Mouse (Mus musculus) gastrocnemius, adult 2 months (tissue): ENCODE results near the gene Dync1h1. TPM values are rescaled to one million over a fixed set of nuclear protein-coding genes. Genes with fewer than 3 reads are reported as not detected.

ENCODE experiments used
- DNase-seq: peaks from one replicate; pipeline ENCODE4 v3.0.0; 2022
- H3K27ac ChIP-seq: fragments of 200-600 bp; 2 replicates; pipeline ENCODE4 v1.8.1; 2022; ENCODE audit warnings: mild to moderate bottlenecking
- H3K4me3 ChIP-seq: fragments of 200-600 bp; 2 replicates; pipeline ENCODE4 v1.8.1; 2022; ENCODE audit warnings: mild to moderate bottlenecking, moderate library complexity
- CTCF ChIP-seq: fragments of 200-600 bp; IDR thresholded peaks from 2 replicates; pipeline ENCODE4 v1.8.1; 2022; ENCODE audit warnings: antibody characterized with exemption, mild to moderate bottlenecking, moderate library complexity
- intact Hi-C: fragments of 180-260 bp; cut with DNase I; formaldehyde crosslinking; loops from one replicate; pipeline ENCODE4 v1.15.1; 2025
- total RNA-seq, 2 experiments: library from RNA; stranded (reverse); gene quantifications; 2 replicates each; pipeline ENCODE4 v1.2.3; 2021

The Dync1h1 gene
- total RNA-seq, 2 experiments from 2014 or later, result 68.6 to 72.5 TPM

DNA sequence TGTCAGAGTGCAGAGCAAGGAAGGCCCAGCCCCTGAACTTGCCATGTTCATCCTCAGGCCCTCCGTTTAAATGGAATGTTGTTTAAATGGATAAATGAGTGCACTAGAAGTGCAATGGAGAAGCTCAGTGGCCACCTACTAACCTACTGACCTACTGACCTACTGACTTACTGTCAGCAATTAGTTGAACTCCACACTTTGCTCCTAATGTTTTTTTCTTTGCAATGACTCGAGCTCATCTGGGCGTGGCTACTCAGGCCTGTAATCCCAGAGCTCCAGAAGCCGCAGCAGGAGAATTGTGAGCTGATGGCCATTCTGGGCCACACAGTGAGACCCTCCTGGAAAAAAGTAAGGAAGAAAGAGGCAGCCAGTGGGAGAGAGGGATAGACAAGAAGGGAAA, 25.3 kb upstream of the Dync1h1 start:
- DNase-seq, result no peak
- no peak for TF ChIP-seq CTCF
- H3K4me3 ChIP-seq, result no peak overlapping the region
- H3K27ac ChIP-seq, result no peak overlapping the region
- intact Hi-C loops, result loop anchor here (5.0 kb wide), 1 partner anchor 99 kb away; no protein-coding TSS in a partner anchor

DNA sequence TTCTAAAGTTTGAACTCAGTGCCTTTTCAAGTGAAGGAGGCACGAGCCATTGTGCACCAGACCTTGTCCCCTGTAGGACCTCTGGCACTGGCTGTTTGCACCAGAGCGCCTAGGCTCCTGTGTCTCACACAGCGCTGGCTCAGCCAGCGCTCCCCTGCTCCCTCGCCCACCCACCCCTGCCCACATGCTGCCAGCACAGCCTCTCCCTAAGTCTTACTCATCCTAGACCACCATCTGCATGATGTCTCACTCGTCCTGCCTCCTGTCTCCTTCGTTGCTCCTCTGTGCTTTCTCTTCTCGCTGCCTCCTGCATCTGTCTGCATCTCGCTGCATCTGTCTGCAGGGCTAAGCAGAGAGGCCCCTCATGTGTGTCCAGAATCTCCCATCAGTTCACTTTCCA, 22.9 kb upstream of the Dync1h1 start:
- intact Hi-C loops, result loop anchor here (5.0 kb wide), 1 partner anchor 101 kb away; no protein-coding TSS in a partner anchor

DNA sequence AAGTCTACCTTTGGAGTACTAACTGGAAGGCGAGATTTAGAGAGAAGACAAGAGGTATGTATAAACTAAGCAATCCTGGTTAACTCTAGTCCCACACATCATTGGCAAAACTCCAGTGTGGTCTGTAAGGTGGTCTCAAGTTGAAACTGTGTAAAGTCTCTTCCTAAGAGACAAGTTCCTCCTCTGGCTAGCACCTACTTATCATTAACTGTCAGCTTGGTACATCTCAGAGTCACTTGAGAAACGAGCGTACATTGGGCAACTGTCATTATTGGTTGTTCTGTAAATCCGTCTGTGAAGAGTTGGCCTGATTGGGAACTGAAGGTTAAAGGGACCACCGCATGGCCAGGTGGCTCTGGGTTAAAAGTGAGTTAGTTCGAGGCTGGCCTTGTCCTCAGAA, 12.6 kb upstream of the Dync1h1 start:
- intact Hi-C loops, result no loop called here
- Histone ChIP-seq H3K4me3 (no peak overlapping the region), H3K27ac (no peak overlapping the region)
- no peak for TF ChIP-seq CTCF
- no peak for DNase-seq

More for the DNA sequence above, 22.9 kb upstream of the Dync1h1 start:
- TF ChIP-seq CTCF, result no peak
- no peak for DNase-seq
- Histone ChIP-seq H3K4me3 (no peak overlapping the region), H3K27ac (no peak overlapping the region)

DNA sequence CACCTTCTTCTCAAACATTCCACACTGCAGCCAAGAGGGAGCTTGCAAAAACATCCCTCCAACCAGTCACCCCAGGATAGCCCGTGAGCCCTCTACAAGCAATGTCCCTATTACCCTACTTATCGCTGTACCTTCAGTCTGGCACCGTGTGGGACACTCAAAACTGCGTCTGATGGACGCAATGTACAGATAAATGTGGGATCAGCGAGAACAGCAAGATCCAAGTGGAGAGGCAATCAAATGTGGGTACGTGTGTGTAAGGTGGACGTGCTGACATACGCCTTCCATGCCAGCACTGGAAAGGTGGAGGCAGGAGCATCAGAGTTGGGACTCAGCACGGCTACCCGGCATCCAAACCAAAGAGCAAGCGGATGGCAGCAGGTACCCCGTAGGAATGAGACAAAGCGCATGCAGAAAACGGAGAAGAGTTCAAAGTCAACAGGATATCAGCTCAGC, 10.4 kb upstream of the Dync1h1 start:
- Histone ChIP-seq H3K27ac (peak overlapping the region; percentile 97), H3K4me3 (peak overlapping the region; percentile 92)
- intact Hi-C loops, result loop anchor here (1.0 to 5.0 kb wide), 2 partner anchors 10 to 139 kb away; partner anchors contain the start of gene Dync1h1
- TF ChIP-seq CTCF, result no peak
- DNase-seq, result no peak

DNA sequence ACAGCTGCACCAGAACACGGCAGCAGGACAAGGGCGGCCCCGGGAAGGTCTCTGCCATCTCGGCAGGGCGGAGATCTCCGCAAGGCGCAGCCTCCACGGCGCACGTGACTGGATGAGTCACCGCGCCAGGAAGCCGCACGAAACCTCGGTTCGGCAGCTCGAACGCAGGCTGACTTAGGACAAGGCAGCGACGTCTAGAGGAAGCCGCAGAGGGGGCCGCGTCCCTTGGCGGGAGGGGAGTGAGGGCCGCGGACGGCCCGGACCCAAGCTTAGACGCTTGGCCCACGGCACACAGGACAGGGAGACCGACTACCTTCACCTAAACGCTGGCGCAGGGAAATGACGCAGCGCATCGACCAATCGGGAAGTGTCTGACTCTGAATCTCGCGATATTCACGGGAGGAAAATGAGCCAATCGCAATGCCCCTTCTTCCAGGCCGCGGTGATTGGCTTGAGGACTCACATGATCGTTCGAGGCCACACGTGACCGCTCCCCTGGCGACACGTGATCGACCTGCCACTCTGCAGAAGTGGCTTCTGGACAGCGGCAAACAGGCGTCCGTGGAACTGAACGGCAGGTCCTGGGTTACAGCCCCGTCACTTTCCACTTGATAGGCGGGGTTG, 9.9 kb upstream of the Dync1h1 start:
- intact Hi-C loops, result loop anchor here (1.0 to 5.0 kb wide), 2 partner anchors 10 to 139 kb away; partner anchors contain the start of gene Dync1h1
- no peak for TF ChIP-seq CTCF
- Histone ChIP-seq H3K4me3 (peak overlapping the region; percentile 92), H3K27ac (peak overlapping the region; percentile 97)
- peak; percentile 98 for DNase-seq

DNA sequence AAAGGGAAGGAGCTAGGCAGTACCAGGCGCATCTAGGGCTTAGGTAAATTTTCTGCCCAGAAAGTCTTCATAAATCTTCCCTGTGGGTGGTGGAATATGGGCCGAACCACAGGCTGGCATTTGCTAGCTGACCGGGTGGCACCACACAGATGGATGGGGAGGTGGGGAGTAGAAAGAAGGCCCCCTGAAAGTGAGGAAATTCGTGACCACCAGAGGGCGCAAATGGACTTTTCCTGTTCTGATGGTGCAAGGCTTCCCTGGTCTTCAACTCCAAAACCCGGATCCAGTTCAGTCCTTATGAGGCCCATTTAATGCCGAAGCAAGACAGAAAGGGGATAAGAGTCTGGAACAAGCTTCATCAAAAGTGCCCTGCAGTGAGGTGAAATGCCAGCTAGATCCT, 2.7 kb upstream of the Dync1h1 start:
- peak; percentile 74 for DNase-seq
- no peak overlapping the region for H3K27ac ChIP-seq
- H3K4me3 ChIP-seq, result no peak overlapping the region
- intact Hi-C loops, result loop anchor here (1.0 kb wide), 1 partner anchor 245 kb away; no protein-coding TSS in a partner anchor
- peak; percentile 81 for TF ChIP-seq CTCF

DNA sequence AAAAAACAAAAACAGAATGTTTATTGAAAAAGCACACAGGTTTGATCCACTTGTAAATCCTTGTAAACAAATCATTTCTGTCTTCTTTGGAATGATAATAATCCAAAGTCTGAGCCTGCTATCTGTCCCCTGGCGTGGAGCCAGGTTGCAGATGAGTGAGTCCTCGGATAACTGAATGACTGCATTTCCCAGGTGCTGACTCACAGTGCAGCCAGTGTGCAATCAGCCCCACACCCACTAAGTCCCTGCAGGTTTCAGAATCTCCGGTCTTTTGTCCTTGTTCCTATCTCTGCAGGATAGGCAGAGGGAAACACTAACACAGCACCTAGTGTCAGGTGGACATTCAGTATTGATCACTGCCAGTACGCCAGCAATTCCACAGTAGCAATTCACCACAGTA, 1.5 kb upstream of the Dync1h1 start:
- no peak for TF ChIP-seq CTCF
- Histone ChIP-seq H3K27ac (no peak overlapping the region), H3K4me3 (no peak overlapping the region)
- DNase-seq, result no peak
- intact Hi-C loops, result loop anchor here (2.0 to 5.0 kb wide), 2 partner anchors 97 to 138 kb away; partner anchors contain the start of gene Wdr20

DNA sequence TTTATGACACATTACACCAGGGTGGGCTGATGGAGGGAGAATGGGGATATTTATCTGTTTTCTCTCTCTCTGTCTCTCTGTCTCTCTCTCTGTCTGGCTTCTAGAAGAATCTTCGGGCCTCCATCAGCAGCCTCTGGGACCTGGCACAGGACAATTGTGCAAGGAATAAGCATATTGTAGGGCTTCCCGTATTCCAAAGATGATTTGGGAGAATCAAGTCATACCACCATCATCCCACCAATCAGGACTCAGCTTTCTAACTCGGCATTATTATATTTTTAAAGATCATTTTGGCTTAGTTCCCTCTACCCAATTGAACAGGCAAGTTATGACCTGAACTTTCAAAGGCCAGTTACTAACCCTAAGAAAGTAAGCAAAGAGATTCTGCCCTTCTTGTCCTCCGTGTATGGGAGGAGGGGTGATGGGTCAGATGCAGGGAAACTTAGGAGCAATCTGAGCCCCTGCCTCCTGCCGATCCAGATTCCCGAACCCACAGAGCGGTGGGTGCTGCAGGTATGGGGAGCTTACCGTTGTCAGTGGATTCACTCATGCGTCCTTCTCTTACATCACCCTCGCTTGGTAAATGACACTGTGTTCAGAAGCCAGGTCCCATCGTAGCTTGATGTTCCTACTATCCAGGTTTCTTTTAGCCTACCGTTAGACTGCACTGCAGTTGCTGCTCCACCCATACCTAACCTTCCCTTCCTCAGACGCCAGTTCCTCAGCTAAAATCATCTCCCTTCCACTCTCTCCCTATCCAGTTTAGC, 844 bp upstream of the Dync1h1 start:
- TF ChIP-seq CTCF, result no peak
- DNase-seq, result no peak
- Histone ChIP-seq H3K27ac (peak overlapping the region; percentile 98; the same call in 1 of the 2 replicates), H3K4me3 (peak overlapping the region; percentile 100)
- intact Hi-C loops, result loop anchor here (2.0 to 5.0 kb wide), 2 partner anchors 96 to 137 kb away; partner anchors contain the start of gene Wdr20

DNA sequence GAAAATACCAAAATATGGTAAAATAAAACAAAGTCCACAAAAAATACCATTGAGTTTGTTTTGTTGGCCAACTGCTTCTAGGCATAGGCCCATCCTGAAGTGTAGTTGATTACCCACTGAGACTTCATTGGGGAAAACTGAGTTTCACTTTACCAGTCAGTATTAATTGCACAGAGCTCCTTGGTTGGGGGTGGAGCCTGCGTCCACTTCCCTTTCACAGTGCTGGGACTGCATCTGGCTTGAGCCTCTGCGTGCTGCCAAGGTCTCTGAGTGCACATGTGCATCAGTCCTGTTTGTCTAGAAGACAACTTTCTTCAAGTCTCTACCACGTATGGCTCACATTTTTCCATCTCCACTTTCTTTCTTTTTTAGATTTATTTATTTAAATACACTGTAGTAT, 4.9 kb downstream of the Dync1h1 start:
- Histone ChIP-seq H3K27ac (no peak overlapping the region), H3K4me3 (no peak overlapping the region)
- DNase-seq, result peak; percentile 37
- intact Hi-C loops, result no loop called here
- no peak for TF ChIP-seq CTCF

DNA sequence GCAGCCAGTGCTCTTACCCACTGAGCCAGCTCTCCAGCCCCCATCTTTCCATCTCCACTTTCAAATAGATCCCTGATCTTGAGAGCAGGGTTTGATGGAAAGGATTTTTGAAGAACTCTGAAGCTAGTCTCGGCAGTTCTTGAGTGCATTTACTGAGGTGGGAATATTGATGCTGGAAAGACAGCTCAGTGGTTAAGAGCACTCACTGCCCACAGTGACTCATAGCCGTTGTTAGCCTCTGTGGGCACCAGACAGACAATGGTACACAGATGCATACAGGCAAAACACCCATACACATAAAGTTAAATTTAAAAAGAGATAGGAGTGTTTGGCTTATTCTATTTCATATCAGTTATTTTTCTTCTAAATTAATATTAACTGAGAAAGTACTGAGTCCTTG, 5.4 kb downstream of the Dync1h1 start:
- no peak overlapping the region for H3K4me3 ChIP-seq
- intact Hi-C loops, result no loop called here
- TF ChIP-seq CTCF, result no peak

DNA sequence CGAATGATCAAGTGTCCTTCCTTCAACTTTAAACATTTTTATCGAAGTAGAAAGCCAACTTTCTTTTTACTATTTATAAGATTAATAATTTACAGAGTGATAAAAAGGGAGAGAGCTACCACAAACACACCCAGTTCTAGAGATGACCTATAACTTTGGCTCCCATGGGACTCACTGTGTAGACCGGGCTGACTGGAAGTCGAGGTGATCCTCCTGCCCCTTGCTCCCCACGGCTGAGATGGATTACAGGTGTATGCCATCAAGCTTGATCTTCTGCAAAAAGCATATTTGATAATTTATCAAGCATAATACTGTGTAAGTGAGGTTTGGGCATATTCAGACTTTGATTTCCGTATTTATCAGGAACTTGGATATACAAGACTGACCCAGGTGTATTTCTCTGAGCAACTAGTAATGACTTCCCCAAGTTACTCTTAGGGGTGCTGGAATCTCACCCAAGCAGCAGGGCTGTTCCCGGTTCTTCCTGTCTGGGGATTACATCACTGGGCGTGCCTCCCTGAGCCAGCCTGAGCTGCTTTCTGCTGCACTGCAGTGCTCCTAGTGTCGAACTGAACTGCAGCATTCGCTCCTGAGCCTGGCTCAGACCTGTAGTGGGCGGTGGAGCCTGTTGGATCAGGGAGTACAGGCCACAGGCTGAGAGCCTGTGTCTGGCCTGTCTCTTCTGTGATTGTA, 7.4 kb downstream of the Dync1h1 start:
- intact Hi-C loops, result no loop called here
- peak; percentile 80 for DNase-seq
- TF ChIP-seq CTCF, result peak; percentile 57
- H3K4me3 ChIP-seq, result no peak overlapping the region; the same call in 1 of the 2 replicates
- peak overlapping the region; percentile 53 for H3K27ac ChIP-seq

More for the DNA sequence above, 5.4 kb downstream of the Dync1h1 start:
- DNase-seq, result no peak
- H3K27ac ChIP-seq, result no peak overlapping the region

DNA sequence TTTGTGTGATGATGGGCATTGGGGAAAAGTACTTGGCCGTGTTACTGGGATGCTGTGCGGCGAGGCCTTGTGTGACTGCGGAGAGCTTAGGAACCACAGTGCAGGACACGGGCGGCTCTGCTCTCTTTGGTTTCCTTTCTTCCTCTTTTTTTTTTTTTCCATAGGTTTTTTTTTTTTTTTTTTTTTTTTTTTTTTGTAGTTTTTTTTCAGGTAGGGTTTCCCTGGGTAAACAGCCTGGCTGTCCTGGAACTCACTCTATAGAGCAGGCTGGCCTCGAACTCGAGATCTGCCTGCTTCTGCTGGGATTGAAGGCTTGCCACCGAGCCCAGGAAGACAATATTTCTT, 7.9 kb downstream of the Dync1h1 start:
- TF ChIP-seq CTCF, result no peak
- peak overlapping the region; percentile 53 for H3K27ac ChIP-seq

More for the DNA sequence above, 7.9 kb downstream of the Dync1h1 start:
- H3K4me3 ChIP-seq, result no peak overlapping the region; the same call in 1 of the 2 replicates
- intact Hi-C loops, result no loop called here
- no peak for DNase-seq
